Mouse (Mus musculus): ENCODE data around the gene Fam193a. TPM values are rescaled to one million over a fixed set of nuclear protein-coding genes. Genes with fewer than 3 reads are reported as not detected.

Gene Fam193a
- polyA plus RNA-seq, 1 experiment from 2014 or later: 18.3 TPM

GRCm38 (mm10) chr5:34530116-34530515 lies 160.4 kb downstream of the Fam193a start:
- no peaks in the 10 kb centered on the region for H3K4me1 ChIP-seq
- no peak overlapping the region for H3K27ac ChIP-seq
- H3K36me3 ChIP-seq: no peaks in the 10 kb centered on the region
- WGBS: 72% methylated on average over 5 of the region's 5 CpGs
- no peak overlapping the region for H3K4me3 ChIP-seq
- no peak for ATAC-seq (ENCODE audit: low FRiP score, low read depth)
- peaks cover 13% of the 10 kb centered on the region for H3K27me3 ChIP-seq
- H3K9ac ChIP-seq: no peak overlapping the region
- no peaks in the 10 kb centered on the region for H3K9me3 ChIP-seq
- H3K4me2 ChIP-seq (replicated peaks): no peak overlapping the region

GRCm38 (mm10) chr5:34530687-34531086 lies 161.0 kb downstream of the Fam193a start:
- no peak for ATAC-seq (ENCODE audit: low FRiP score, low read depth)
- H3K9ac ChIP-seq: no peak overlapping the region
- no peaks in the 10 kb centered on the region for H3K4me1 ChIP-seq
- H3K9me3 ChIP-seq: no peaks in the 10 kb centered on the region
- no peaks in the 10 kb centered on the region for H3K36me3 ChIP-seq
- WGBS: 51% methylated on average over 4 of the region's 4 CpGs
- H3K4me3 ChIP-seq: no peak overlapping the region
- H3K4me2 ChIP-seq (replicated peaks): no peak overlapping the region
- peaks cover 13% of the 10 kb centered on the region for H3K27me3 ChIP-seq
- H3K27ac ChIP-seq: no peak overlapping the region

GRCm38 (mm10) chr5:34533066-34533465 lies 163.3 kb downstream of the Fam193a start:
- Histone ChIP-seq H3K27ac (no peak overlapping the region), H3K36me3 (no peaks in the 10 kb centered on the region), H3K4me2 (replicated peaks) (no peak overlapping the region), H3K9me3 (no peaks in the 10 kb centered on the region), H3K4me1 (no peaks in the 10 kb centered on the region), H3K27me3 (no peaks in the 10 kb centered on the region), H3K9ac (no peak overlapping the region), H3K4me3 (no peak overlapping the region)
- no peak for ATAC-seq (ENCODE audit: low FRiP score, low read depth)
- 57% methylated on average over 5 of the region's 5 CpGs for WGBS

- WGBS: 73% methylated on average over 3 of the region's 3 CpGs
- H3K9ac ChIP-seq: no peak overlapping the region
- H3K27ac ChIP-seq: no peak overlapping the region
- ATAC-seq (ENCODE audit: low FRiP score, low read depth): no peak
- no peaks in the 10 kb centered on the region for H3K27me3 ChIP-seq
- no peaks in the 10 kb centered on the region for H3K4me1 ChIP-seq
- no peak overlapping the region for H3K4me2 ChIP-seq (replicated peaks)
- no peaks in the 10 kb centered on the region for H3K9me3 ChIP-seq
- H3K36me3 ChIP-seq: no peaks in the 10 kb centered on the region
- no peak overlapping the region for H3K4me3 ChIP-seq
Measured at GRCm38 (mm10) chr5:34533820-34534219, 164.1 kb downstream of the Fam193a start.

GRCm38 (mm10) chr5:34534776-34535581 lies 165.2 kb downstream of the Fam193a start:
- Histone ChIP-seq H3K9me3 (no peaks in the 10 kb centered on the region), H3K27ac (no peak overlapping the region), H3K27me3 (no peaks in the 10 kb centered on the region), H3K9ac (no peak overlapping the region), H3K4me3 (no peak overlapping the region), H3K36me3 (no peaks in the 10 kb centered on the region), H3K4me1 (no peaks in the 10 kb centered on the region), H3K4me2 (replicated peaks) (no peak overlapping the region)
- 79% methylated on average over 5 of the region's 5 CpGs for WGBS
- no peak for ATAC-seq (ENCODE audit: low FRiP score, low read depth)

GRCm38 (mm10) chr5:34535831-34536230 lies 166.1 kb downstream of the Fam193a start:
- Histone ChIP-seq H3K9ac (no peak overlapping the region), H3K36me3 (no peaks in the 10 kb centered on the region), H3K4me3 (no peak overlapping the region), H3K27me3 (no peaks in the 10 kb centered on the region), H3K4me1 (no peaks in the 10 kb centered on the region), H3K4me2 (replicated peaks) (no peak overlapping the region), H3K27ac (no peak overlapping the region), H3K9me3 (no peaks in the 10 kb centered on the region)
- ATAC-seq (ENCODE audit: low FRiP score, low read depth): no peak; the same call in 1 of the 2 replicates
- WGBS: 80% methylated on average over 7 of the region's 7 CpGs

Other genes starting within 250 kb of the Fam193a start
- 0.52 and 0.84 TPM in 2 replicates for gene Poln, start 200.5 kb upstream of the Fam193a start, polyA plus RNA-seq (2015; fragmentation: Nextera tagmentation; extraction: Ambion mirVana)
- 36.8 and 39.1 TPM in 2 replicates for gene Haus3, start 200.4 kb upstream of the Fam193a start, polyA plus RNA-seq (2015; fragmentation: Nextera tagmentation; extraction: Ambion mirVana)
- 36.4 and 39.6 TPM in 2 replicates for gene Mxd4, start 182.2 kb upstream of the Fam193a start, polyA plus RNA-seq (2015; fragmentation: Nextera tagmentation; extraction: Ambion mirVana)
- gene Zfyve28, start 81.5 kb upstream of the Fam193a start, polyA plus RNA-seq (2015; fragmentation: Nextera tagmentation; extraction: Ambion mirVana): 0.93 and 1.3 TPM in 2 replicates
- not detected in 2 replicates for gene Cfap99, start 81.3 kb upstream of the Fam193a start, polyA plus RNA-seq (2015; fragmentation: Nextera tagmentation; extraction: Ambion mirVana)
- 172 and 174 TPM in 2 replicates for gene Rnf4, start 33.6 kb upstream of the Fam193a start, polyA plus RNA-seq (2015; fragmentation: Nextera tagmentation; extraction: Ambion mirVana)
- 14.4 and 17.6 TPM in 2 replicates for gene Tnip2, start 144.1 kb downstream of the Fam193a start, polyA plus RNA-seq (2015; fragmentation: Nextera tagmentation; extraction: Ambion mirVana)
- 11.4 and 13.0 TPM in 2 replicates for gene Sh3bp2, start 155.9 kb downstream of the Fam193a start, polyA plus RNA-seq (2015; fragmentation: Nextera tagmentation; extraction: Ambion mirVana)
- 185 and 200 TPM in 2 replicates for gene Add1, start 203.7 kb downstream of the Fam193a start, polyA plus RNA-seq (2015; fragmentation: Nextera tagmentation; extraction: Ambion mirVana)

All from limb, embryonic 13.5 days (tissue).